Mouse (Mus musculus) embryo, embryonic 11 days (tissue): ENCODE data around the gene Aip.

ENCODE experiments used
- DNase-seq: peaks from one replicate; pipeline ENCODE4 v3.0.0-alpha.2; 2015

Gene Aip

DNA sequence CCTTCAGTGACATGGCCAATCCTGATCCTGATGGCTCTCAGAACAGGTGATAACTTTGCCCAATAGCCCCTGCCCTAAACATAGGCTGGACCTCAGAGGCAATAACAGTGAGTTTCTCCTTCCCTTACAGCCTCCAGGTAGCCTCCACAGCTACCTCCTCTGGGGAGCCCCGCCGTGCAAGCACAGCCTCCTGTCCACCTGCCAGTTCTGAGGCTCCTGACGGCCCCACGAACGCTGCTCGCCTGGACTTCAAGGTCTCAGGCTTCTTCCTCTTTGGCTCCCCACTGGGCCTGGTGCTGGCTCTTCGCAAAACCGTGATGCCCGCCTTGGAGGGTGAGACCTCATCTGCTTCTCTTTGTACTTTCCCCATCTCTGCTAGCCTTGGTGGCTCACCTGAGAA, 17.1 kb downstream of the Aip start:
- no peak for DNase-seq

- DNase-seq: no peak
These were observed 19.0 kb downstream of the Aip start for GRCm38 (mm10) chr19:4106654-4107053.

GRCm38 (mm10) chr19:4104675-4105194, 20.9 kb downstream of the Aip start:
- DNase-seq: no peak

DNA sequence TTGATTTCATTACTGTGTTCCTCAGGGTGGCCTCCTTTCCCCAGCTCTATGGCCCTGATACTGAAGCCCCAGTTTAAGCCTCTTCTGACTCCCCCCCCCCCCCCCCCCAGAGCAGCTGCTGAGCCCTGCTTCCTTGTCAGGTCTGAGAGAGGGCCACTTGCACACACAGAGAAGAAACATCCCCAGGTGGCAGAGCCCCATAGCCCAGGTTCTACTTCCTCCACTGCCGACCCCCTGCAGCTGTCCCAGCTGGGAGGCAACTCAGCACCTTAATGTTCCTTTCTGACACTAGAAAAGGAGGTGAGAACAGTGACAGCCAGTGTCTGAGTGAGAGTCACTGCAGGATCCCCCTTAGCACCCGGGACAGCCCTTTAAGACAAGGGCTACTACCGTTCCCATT, 21.9 kb downstream of the Aip start:
- no peak for DNase-seq

- no peak for DNase-seq
These were observed 22.4 kb downstream of the Aip start for GRCm38 (mm10) chr19:4103294-4103693.

DNA sequence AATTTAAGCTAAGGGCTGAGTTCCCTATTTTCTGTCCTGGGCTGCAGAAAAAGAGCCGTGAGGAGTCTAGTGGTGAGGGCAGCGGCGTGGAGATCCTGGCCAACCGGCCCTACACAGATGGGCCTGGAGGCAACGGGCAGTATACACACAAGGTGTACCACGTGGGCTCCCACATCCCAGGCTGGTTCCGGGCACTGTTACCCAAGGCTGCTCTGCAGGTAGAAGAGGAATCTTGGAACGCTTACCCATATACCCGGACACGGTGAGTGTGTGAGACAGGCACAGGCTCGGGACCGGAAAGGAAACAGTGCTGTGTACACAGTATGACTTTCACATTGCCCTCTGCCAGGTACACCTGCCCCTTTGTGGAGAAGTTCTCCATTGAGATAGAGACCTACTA, 23.0 kb downstream of the Aip start:
- no peak for DNase-seq

DNA sequence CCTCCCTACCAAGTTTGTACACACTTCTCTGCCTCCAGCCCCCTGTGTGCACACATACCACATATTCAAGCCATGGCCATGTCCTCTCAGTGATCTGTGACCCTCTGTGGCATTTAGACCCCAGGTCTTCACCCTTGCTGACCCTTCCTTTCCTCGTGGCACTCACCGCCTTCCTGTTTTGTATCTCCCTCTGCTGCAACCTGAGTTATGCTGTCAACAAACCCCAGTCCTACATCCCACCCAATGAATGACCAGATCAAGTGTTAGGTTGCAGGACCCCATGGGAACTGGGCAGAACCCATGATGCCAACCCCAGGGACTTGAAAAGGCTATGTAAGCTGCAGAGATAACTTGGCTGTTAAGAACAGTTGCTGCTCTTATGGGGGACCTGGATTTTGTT, 23.6 kb downstream of the Aip start:
- DNase-seq: no peak

DNA sequence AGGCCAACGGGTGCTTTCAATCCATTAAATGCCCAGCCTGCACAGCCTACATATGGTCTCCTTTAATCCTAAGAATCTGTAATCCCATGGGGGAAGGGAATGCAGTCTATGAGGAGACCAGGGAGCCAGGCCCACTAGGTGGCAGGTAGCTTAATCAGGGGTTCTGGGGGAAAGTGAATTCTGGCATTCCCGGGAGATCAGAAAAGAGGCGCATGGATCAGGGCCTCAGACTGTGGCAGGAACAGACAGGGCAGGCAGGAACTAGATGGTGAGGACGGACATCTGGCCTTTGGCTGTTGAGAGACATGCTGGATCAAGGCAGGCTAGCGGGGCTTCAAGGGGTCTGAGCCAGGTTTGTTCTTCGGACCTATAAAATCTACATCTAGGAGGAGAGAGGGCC, 24.2 kb downstream of the Aip start:
- no peak for DNase-seq

GRCm38 (mm10) chr19:4100718-4101261, 24.9 kb downstream of the Aip start:
- DNase-seq: peak; percentile 64

GRCm38 (mm10) chr19:4099837-4100717, 25.6 kb downstream of the Aip start, which contains the start of gene Pitpnm1:
Gene Pitpnm1, plus strand, starts transcription at chr19:4099998.
- peak; percentile 61 for DNase-seq

DNA sequence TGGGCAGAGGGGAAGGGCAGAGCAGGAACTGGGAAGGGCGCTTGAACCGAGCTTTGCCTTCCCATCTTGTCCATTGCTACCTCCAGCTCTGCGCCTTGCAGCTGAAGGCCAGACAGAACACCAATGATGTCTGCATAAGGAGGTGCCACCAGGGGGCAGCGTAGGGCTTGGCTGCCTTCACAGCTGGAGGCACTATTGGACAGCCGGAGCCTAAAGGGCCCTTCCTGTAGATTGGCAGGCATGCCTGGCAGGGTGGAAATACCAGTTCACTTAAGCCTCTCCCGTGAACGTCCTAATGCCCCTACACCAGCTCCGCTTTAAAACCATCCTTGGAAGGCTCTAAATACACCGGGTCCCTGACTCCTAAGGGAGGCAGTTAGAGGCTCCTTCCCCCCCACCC, 26.6 kb downstream of the Aip start:
- DNase-seq: peak; percentile 92

- DNase-seq: no peak
These were observed 27.2 kb downstream of the Aip start for GRCm38 (mm10) chr19:4098426-4098825.

DNA sequence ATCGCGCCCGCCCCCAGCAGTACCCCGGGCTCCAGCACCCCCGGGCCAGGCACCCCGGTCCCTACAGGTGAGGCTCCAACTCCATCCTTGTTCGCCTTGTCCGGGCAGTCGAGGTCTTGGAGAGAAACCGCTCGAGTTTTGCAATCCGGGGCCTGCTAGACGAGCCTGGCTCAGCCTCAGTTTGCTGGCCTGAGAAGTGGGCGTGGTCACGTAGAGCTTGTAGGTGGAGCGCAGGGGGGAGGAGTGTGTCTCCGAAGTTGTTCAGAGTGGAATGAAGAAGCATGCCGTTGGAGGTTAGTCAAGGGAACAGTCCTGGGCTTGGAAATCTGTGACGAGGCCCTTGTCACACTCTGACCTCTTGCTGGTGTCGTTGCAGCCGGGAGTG, 28.2 kb downstream of the Aip start:
- no peak for DNase-seq

GRCm38 (mm10) chr19:4096642-4097440, 28.8 kb downstream of the Aip start, which contains the start of gene Cdk2ap2:
Gene Cdk2ap2, plus strand, starts transcription at chr19:4097182.
- peak; percentile 98 for DNase-seq

DNA sequence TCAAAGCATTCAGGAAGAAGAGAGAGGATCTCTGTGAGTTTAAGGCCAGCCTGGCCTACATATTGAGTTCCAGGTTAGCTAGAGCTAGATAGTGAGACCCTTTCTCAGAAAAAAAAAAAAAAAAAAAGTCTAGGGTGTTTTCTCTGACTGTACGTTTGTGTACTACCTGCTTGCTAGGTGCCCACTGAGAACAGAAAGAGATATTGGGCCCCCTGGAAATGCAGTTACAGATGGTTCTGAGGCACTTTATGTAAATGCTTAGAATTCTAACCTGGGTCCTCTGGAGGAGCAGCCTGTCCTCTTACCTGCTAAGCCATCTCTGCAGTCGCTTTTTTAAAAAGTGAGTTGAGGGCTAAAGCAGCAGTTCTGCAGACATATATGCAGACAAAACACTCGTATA, 29.9 kb downstream of the Aip start:
- DNase-seq: no peak

GRCm38 (mm10) chr19:4094774-4095303, 30.8 kb downstream of the Aip start:
- no peak for DNase-seq

- DNase-seq: no peak
These were observed 31.3 kb downstream of the Aip start for GRCm38 (mm10) chr19:4094348-4094747.

DNA sequence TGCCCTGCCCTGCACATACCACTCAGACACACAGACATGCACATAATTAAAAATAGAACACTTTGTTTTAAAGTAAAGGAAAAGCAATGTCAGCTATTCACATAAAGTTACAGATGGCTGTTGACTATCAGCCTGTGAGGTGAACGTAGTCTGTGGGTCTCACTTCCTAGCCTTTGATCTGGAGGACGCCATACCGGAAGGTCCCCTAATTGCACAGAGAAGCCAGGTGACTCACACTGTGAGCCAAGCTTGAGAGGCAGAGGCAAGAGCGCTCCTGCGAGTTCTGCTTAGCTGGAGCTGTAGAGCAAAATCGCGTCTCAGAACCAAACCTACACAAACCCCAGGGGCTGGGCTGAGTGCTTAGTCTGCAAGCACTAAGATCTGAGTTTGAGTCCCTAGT, 31.9 kb downstream of the Aip start:
- no peak for DNase-seq

GRCm38 (mm10) chr19:4092750-4093149, 32.9 kb downstream of the Aip start:
- DNase-seq: no peak

DNA sequence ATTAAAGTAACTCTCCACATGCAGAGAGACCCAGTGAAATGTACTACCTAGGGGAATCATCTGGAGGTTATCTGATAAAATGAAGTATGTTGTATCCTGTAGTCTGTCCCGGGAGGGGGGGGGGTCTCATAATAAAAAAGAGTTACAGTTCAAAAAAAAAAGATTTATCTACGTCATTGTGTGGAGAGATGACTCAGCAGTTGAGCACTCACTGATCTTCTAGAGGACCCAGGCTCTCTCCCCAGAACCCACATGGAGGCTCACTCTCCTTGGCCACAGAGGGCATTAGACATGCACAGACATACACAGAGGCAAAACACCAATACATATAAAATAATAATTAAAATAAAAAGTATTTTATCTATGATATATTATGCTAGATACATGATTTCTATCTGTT, 34.3 kb downstream of the Aip start:
- no peak for DNase-seq

DNA sequence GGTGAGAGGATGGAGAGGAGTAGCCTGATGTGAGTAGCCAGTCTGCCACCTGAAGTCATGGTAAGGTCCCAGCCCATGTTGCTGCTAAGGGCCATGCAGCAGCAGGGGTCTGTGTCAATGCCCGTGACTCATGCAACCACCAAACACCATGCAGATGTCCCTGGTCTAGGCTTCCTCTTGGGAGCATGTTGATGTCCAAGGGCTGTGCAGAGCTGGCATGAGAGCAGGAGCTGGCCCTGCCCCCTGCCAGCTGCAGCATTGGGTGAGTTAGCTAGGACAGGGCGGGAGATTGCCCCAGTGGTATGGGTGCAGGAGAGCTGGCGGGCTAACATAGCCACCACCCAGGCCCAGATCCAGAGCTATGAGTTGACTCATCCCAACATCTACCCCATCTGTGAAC, 35.2 kb downstream of the Aip start:
- no peak for DNase-seq

DNA sequence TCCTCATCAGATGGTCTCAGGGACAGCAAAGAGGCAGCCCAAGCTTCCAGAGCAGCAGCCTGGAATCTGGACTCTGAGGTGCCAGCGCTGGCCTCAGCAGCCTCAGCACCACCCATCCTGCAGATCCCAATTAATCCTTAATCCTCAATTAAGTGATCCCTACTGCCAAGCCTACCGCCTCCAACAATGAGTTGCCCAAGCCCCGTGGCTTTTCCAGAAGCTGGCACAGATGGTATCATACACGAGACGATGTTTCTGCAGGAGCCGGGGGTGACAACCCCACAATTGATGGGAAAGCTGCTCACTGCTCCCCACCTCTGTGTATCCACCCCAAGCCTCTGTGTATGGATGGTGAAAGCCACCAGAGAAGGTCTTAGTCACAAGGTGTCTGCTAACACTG, 36.5 kb downstream of the Aip start:
- DNase-seq: no peak

- DNase-seq: no peak
These were observed 37.5 kb downstream of the Aip start for GRCm38 (mm10) chr19:4088146-4088545.
